Mouse (Mus musculus) liver, adult 2 months (tissue): Measurements from ENCODE around the gene Dclk2.

ENCODE experiments used
- CTCF ChIP-seq: fragments of 200-500 bp; IDR thresholded peaks from 2 replicates; pipeline ENCODE4 v1.5.1; 2011; ENCODE audit warnings: low read depth, low read length, control low read depth
- POLR2A ChIP-seq: fragments of 200-500 bp; IDR thresholded peaks from 2 replicates; pipeline ENCODE4 v1.6.1; 2011; ENCODE audit warnings: low read length, control low read depth; ENCODE audit not compliant: insufficient read depth; ENCODE audit errors: extremely low read depth

DNA sequence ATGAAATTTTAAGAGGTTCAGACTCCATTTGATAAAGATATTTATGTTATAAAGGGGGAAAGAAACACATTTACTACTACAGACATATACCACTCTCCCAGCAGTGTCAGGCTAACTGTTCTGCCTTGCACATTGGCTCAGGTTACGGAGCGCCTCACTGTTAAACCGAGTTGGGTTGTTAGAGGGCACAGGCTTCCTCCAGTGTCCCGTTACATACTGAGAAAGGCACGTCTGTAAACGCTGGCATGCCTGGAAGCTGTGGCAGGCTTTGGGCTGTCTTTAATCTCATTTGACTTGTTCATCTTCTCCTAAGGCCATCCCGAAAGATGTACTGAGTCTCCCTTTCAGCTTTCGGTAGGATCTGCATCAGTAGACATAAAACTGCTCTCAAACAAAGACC, 152.1 kb downstream of the Dclk2 start:
- TF ChIP-seq CTCF (no peak), POLR2A (no peak)
